In the genomic region with DNA sequence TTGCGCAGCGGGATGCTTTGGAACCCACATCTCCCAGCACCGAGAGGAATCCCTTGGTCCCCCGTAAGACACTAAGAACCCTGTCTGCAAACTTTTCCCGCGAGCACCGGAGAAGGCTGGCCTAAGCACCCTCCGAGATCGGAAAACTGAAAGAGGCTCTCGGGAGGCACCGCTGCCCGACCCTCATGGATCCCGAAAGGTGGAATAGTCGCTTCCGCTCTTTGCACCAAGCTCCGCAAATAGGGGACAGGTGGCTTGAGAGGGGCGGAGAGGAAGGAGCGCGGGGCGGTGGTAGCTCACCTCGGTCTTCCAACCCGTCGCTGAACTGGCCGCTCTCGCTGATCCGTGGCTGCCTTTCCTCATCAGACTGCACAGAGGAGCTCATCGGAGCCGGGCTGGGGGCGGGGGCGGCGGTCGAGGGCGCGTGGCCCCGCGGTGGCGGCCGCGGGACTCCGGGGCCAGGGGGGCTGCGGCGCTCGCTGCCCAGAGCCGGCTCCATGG, we compare ENCODE assay signal across 9 mouse cellular contexts. TPM values are rescaled to one million over a fixed set of nuclear protein-coding genes. Genes with fewer than 3 reads are reported as not detected.
A peak's percentile ranks its signal among the peaks of the same experiment; 100 is the strongest.
DNase-seq lines count a peak whose midpoint lies in the region; ATAC-seq lines count a peak whose summit lies in the region.
"Had no signal": no experiment of that assay in that cellular context is flagged by ENCODE, and none has a peak within 500 bp of the region (broad histone marks: within the 10 kb centered on the region; RNA-seq: fewer than 3 reads in every experiment).

No protein-coding gene starts in this region.

- peaks cover 22% of the 10 kb centered on the region for H3K4me1 ChIP-seq in heart, embryonic 12.5 days (replicated peaks)
- peaks cover 12% of the 10 kb centered on the region; the same call in 1 of the 2 replicates for H3K4me1 ChIP-seq in embryonic facial prominence, embryonic 12.5 days
- H3K4me1 ChIP-seq in lung, embryonic 15.5 days = peaks cover 19% of the 10 kb centered on the region

- no peak for DNase-seq in heart, postnatal 25 days (ENCODE audit: low spot score)
- peak; percentile 3 for DNase-seq in T-cell, adult 2 months (ENCODE audit: low spot score)
- peak; percentile 50 for DNase-seq in induced T-regulatory cell, adult 2 months (ENCODE audit: low read depth)
- DNase-seq in spleen, postnatal 10 days (ENCODE audit: low spot score in 2 of 2) = peak; percentile 23 to 49

- peak overlapping the region; percentile 77 for H3K4me3 ChIP-seq in heart, embryonic 12.5 days
- peak overlapping the region; percentile 50 for H3K4me3 ChIP-seq in embryonic facial prominence, embryonic 12.5 days
- peak overlapping the region; percentile 52 for H3K4me3 ChIP-seq in lung, embryonic 15.5 days

- no peaks in the 10 kb centered on the region for H3K36me3 ChIP-seq in heart, embryonic 12.5 days
- no peaks in the 10 kb centered on the region for H3K36me3 ChIP-seq in embryonic facial prominence, embryonic 12.5 days
- no peaks in the 10 kb centered on the region for H3K36me3 ChIP-seq in lung, embryonic 15.5 days

- under 1% methylated on average over 44 of the region's 44 CpGs for WGBS in heart, embryonic 12.5 days
- WGBS in embryonic facial prominence, embryonic 12.5 days = under 1% methylated on average over 44 of the region's 44 CpGs
- WGBS in lung, embryonic 15.5 days = under 1% methylated on average over 44 of the region's 44 CpGs

- H3K27ac ChIP-seq in heart, embryonic 12.5 days (ENCODE audit: poor library complexity, severe bottlenecking) = no peak overlapping the region
- H3K27ac ChIP-seq in embryonic facial prominence, embryonic 12.5 days = no peak overlapping the region
- no peak overlapping the region for H3K27ac ChIP-seq in lung, embryonic 15.5 days

- H3K9ac ChIP-seq in heart, embryonic 12.5 days = peak overlapping the region; percentile 78
- H3K9ac ChIP-seq in embryonic facial prominence, embryonic 12.5 days = peak overlapping the region; percentile 52
- H3K9ac ChIP-seq in lung, embryonic 15.5 days = peak overlapping the region; percentile 13

- peak overlapping the region; percentile 99 for H3K4me2 ChIP-seq in heart, embryonic 12.5 days
- peak overlapping the region; percentile 97 for H3K4me2 ChIP-seq in embryonic facial prominence, embryonic 12.5 days (replicated peaks)
- H3K4me2 ChIP-seq in lung, embryonic 15.5 days = peak overlapping the region; percentile 99

- no peaks in the 10 kb centered on the region for H3K9me3 ChIP-seq in heart, embryonic 12.5 days (replicated peaks)
- no peaks in the 10 kb centered on the region for H3K9me3 ChIP-seq in embryonic facial prominence, embryonic 12.5 days
- no peaks in the 10 kb centered on the region for H3K9me3 ChIP-seq in lung, embryonic 15.5 days

- peaks cover 53% of the 10 kb centered on the region for H3K27me3 ChIP-seq in heart, embryonic 12.5 days (replicated peaks)
- peaks cover 68% of the 10 kb centered on the region for H3K27me3 ChIP-seq in embryonic facial prominence, embryonic 12.5 days
- peaks cover 64% of the 10 kb centered on the region for H3K27me3 ChIP-seq in lung, embryonic 15.5 days

- intact Hi-C loops in heart, postnatal 25 days (cut with DNase I) = no loop called here

- peak; percentile 29; the same call in 1 of the 2 replicates for ATAC-seq in heart, embryonic 12.5 days (ENCODE audit: insufficient number of reproducible peaks, low FRiP score)
- ATAC-seq in embryonic facial prominence, embryonic 12.5 days (ENCODE audit: insufficient number of reproducible peaks, insufficient read depth, low FRiP score, low TSS enrichment) = peak; percentile 14; the same call in 1 of the 2 replicates
- ATAC-seq in lung, embryonic 15.5 days (ENCODE audit: borderline replicate concordance, extremely low read depth, low FRiP score, low TSS enrichment) = no peak
- no peak for ATAC-seq in monocyte, adult 5-6 weeks (replicated peaks; ENCODE audit: insufficient number of reproducible peaks, low FRiP score, low TSS enrichment, poor library complexity, severe bottlenecking)

RNA-seq across cellular contexts. Expression of a gene that starts 2.2 kb away (rescaled TPM):
- 29.3 and 35.0 TPM in 2 replicates for polyA plus RNA-seq in heart, embryonic 12.5 days (2016; fragmentation: Nextera tagmentation; extraction: Ambion mirVana)
- 10 to 100 TPM in 1 of 2 experiments, 1 to 10 TPM in 1; 8.3 to 12.1 TPM for total RNA-seq in heart, postnatal 25 days (2021)
- 8.7 and 11.8 TPM in 2 replicates for polyA plus RNA-seq in embryonic facial prominence, embryonic 12.5 days (2016; fragmentation: Nextera tagmentation; extraction: Ambion mirVana)
- polyA plus RNA-seq in lung, embryonic 15.5 days (2015; fragmentation: Nextera tagmentation; extraction: Ambion mirVana) = 2.7 and 5.2 TPM in 2 replicates
- 10.5 to 15.2 TPM (median 12.4 TPM) in 3 replicates for total RNA-seq in monocyte, adult 5-6 weeks (2017)

RNA-seq across cellular contexts. Expression of a gene that starts 52.0 kb away (rescaled TPM):
- polyA plus RNA-seq in heart, embryonic 12.5 days (2016; fragmentation: Nextera tagmentation; extraction: Ambion mirVana) = 0.18 and 0.42 TPM in 2 replicates
- total RNA-seq in heart, postnatal 25 days (2021) = under 1 TPM in 1 of 2 experiments, not detected in 1; 0.39 TPM
- 0.13 and 0.14 TPM in 2 replicates for polyA plus RNA-seq in embryonic facial prominence, embryonic 12.5 days (2016; fragmentation: Nextera tagmentation; extraction: Ambion mirVana)
- polyA plus RNA-seq in lung, embryonic 15.5 days (2015; fragmentation: Nextera tagmentation; extraction: Ambion mirVana) = 0.16 and 0.25 TPM in 2 replicates
- total RNA-seq in monocyte, adult 5-6 weeks (2017) = 0.67 TPM in 1 of 3 replicates, not detected in the others
- polyA plus RNA-seq: large intestine, adult 2 months had no signal

Comparison
In these comparisons a context has a peak if more than half of its experiments do, and no peak if none do; other contexts are left out.
1. ATAC-seq: peak in heart, embryonic 12.5 days (single experiment) and embryonic facial prominence, embryonic 12.5 days (single experiment); none in lung, embryonic 15.5 days (single experiment) and monocyte, adult 5-6 weeks (single experiment).
2. H3K9ac ChIP-seq: peak in every context shown above with its lines; median percentile 78 in heart, embryonic 12.5 days; 52 in embryonic facial prominence, embryonic 12.5 days; 13 in lung, embryonic 15.5 days.
3. Peak in every context shown above with its lines, with median percentiles within 50 percentile points of each other: H3K4me2 ChIP-seq and H3K4me3 ChIP-seq.